Mouse (Mus musculus): ENCODE measurements around the gene Med19. TPM values are rescaled to one million over a fixed set of nuclear protein-coding genes. Genes with fewer than 3 reads are reported as not detected.
"Not testable (repeated sequence)": the region's sequence is repeated elsewhere in the genome, so short reads cannot be mapped to it uniquely, and the experiment has no call there.

Med19 gene
- polyA plus RNA-seq, 1 experiment from 2014 or later: 28.8 TPM

DNA sequence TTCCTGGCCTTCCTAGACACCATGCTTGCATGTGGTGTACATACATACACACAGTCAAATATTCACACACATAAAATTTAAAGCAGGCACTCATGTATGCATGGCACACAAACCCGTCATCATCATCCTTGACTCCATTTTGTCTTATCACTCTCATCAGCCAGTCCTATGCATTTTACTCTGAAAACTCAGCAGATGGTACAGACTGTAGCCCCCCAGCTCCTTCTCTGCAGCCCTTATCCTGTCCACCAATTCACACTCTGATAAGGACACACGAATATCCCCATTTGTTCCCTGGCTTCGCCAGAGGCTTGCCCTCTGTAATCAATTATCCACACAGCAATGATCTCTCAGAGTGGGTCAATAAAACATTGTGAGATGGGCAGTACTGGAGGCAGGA, 43.0 kb downstream of the Med19 start:
- Histone ChIP-seq H3K27me3 (replicated peaks) (no peaks in the 10 kb centered on the region), H3K27ac (ENCODE audit: poor library complexity, severe bottlenecking) (no peak overlapping the region), H3K36me3 (peaks cover 33% of the 10 kb centered on the region), H3K4me1 (replicated peaks) (peaks cover 22% of the 10 kb centered on the region), H3K4me2 (no peak overlapping the region), H3K9ac (no peak overlapping the region), H3K9me3 (replicated peaks) (no peaks in the 10 kb centered on the region), H3K4me3 (no peak overlapping the region)
- ATAC-seq (ENCODE audit: insufficient number of reproducible peaks, low FRiP score): no peak
- WGBS: 66% methylated on average over 3 of the region's 3 CpGs

DNA sequence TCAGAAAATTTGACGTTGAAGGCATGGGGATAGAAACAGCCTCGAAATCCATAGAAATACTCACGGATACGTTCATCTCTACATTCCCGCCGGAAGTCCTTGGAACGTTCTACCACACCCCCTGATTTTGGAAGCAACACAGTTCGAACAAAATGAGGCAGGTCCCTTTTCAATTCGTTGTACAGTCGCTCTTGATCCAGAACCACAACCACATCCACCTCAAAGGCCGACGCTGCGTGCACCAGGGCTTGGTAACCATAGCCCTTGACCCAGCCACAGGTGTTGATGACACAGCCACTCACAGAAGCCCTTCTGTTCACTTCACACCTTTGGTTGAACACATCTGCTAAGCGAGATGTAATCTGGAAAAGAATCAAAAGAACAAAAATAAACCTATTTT, 45.7 kb downstream of the Med19 start:
- 91% methylated on average over 14 of the region's 14 CpGs for WGBS
- no peaks in the 10 kb centered on the region for H3K9me3 ChIP-seq (replicated peaks)
- no peak overlapping the region for H3K4me3 ChIP-seq
- no peak overlapping the region for H3K4me2 ChIP-seq
- no peak overlapping the region for H3K9ac ChIP-seq
- H3K4me1 ChIP-seq (replicated peaks): peaks cover 17% of the 10 kb centered on the region
- no peak for ATAC-seq (ENCODE audit: insufficient number of reproducible peaks, low FRiP score)
- H3K27me3 ChIP-seq (replicated peaks): no peaks in the 10 kb centered on the region
- H3K27ac ChIP-seq (ENCODE audit: poor library complexity, severe bottlenecking): no peak overlapping the region
- peaks cover 33% of the 10 kb centered on the region for H3K36me3 ChIP-seq

GRCm38 (mm10) chr2:84725770-84726169, 47.6 kb downstream of the Med19 start:
- H3K4me3 ChIP-seq: no peak overlapping the region
- 90% methylated on average over 10 of the region's 10 CpGs for WGBS

GRCm38 (mm10) chr2:84726716-84727115, 48.5 kb downstream of the Med19 start:
- no peak for ATAC-seq (ENCODE audit: insufficient number of reproducible peaks, low FRiP score)
- 3% methylated on average over 9 of the region's 9 CpGs for WGBS

More at GRCm38 (mm10) chr2:84725770-84726169, 47.6 kb downstream of the Med19 start:
- ATAC-seq (ENCODE audit: insufficient number of reproducible peaks, low FRiP score): no peak
- peak overlapping the region; percentile 41; the same call in 1 of the 2 replicates for H3K9ac ChIP-seq
- peaks cover 17% of the 10 kb centered on the region for H3K4me1 ChIP-seq (replicated peaks)
- H3K27me3 ChIP-seq (replicated peaks): no peaks in the 10 kb centered on the region
- no peak overlapping the region for H3K27ac ChIP-seq (ENCODE audit: poor library complexity, severe bottlenecking)
- no peaks in the 10 kb centered on the region for H3K9me3 ChIP-seq (replicated peaks)
- peaks cover 33% of the 10 kb centered on the region for H3K36me3 ChIP-seq
- peak overlapping the region; percentile 81 for H3K4me2 ChIP-seq

DNA sequence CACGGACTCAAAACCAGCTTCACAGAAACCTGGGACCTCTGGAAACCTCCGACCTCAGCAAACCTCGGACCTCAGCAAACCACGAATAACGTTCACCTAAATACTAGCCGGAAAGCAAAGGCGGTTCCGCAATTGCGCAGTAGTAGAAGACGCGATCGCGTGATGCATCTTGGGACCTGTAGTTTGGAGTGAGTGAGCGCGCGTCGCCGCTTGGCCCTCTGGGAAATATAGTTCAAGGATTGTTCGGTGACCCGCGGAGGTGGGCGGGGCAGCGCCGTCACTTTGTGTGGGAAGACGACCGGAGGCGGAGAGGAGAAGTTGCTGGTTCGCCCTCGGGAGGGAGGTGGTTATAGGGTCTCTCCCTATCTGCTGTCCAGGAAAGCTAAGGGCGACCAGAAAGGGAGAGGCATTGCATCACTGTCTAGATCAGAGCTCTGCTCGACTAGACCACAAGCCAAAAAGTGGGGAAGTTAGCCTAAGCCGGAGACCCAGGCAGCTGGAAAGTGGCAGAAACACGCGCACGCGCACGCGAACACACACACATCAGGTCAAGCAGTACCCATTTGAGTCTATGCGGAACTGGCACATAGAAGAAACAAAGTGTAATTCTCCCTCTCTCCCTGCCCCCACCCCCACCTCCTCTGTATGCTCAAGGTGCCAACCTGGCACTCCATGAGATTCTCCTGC, 49.1 kb downstream of the Med19 start, which contains the start of gene Clp1:
TSS of gene Clp1 (minus strand) at position 179 of the 687 bp plus-strand sequence.
- under 1% methylated on average over 39 of the region's 39 CpGs for WGBS
- H3K4me1 ChIP-seq (replicated peaks): peaks cover 17% of the 10 kb centered on the region
- peak; percentile 98 for ATAC-seq (ENCODE audit: insufficient number of reproducible peaks, low FRiP score)

More at GRCm38 (mm10) chr2:84726716-84727115, 48.5 kb downstream of the Med19 start:
- Histone ChIP-seq H3K9ac (peak overlapping the region; percentile 82), H3K4me2 (peak overlapping the region; percentile 81), H3K27me3 (replicated peaks) (no peaks in the 10 kb centered on the region), H3K9me3 (replicated peaks) (no peaks in the 10 kb centered on the region), H3K4me1 (replicated peaks) (peaks cover 17% of the 10 kb centered on the region), H3K4me3 (peak overlapping the region; percentile 67), H3K36me3 (peaks cover 26% of the 10 kb centered on the region), H3K27ac (ENCODE audit: poor library complexity, severe bottlenecking) (no peak overlapping the region)

DNA sequence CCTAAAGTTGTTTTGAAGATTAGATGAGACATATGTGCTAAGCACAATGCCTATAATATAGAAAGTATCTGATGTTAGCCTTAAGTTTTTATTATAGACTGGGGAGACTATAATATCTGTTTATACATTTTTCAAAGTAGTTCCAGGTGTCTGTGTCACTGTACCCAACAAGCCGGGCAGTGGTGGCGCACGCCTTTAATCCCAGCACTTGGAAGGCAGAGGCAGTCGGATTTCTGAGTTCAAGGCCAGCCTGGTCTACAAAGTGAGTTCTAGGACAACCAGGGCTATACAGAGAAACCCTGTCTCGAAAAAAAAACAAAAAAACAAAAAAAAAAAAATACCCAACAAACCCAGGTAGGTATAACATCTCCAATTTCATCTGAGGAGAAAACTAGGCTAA, 50.0 kb downstream of the Med19 start:
- Histone ChIP-seq H3K36me3 (peaks cover 21% of the 10 kb centered on the region), H3K4me1 (replicated peaks) (peaks cover 17% of the 10 kb centered on the region)
- H3K9me3 ChIP-seq (replicated peaks); H3K27me3 ChIP-seq (replicated peaks); ATAC-seq (ENCODE audit: insufficient number of reproducible peaks, low FRiP score); H3K4me2 ChIP-seq; H3K27ac ChIP-seq (ENCODE audit: poor library complexity, severe bottlenecking); H3K4me3 ChIP-seq; H3K9ac ChIP-seq: not testable (repeated sequence)
- 78% methylated on average over 5 of the region's 5 CpGs for WGBS

More for the DNA sequence above, 49.1 kb downstream of the Med19 start, which contains the start of gene Clp1:
- peak within 1 kb of the TSS; percentile 88 for H3K27ac ChIP-seq (ENCODE audit: poor library complexity, severe bottlenecking)
- H3K9me3 ChIP-seq (replicated peaks): no peaks in the 10 kb centered on the region
- peak within 1 kb of the TSS; percentile 82 for H3K9ac ChIP-seq
- H3K4me2 ChIP-seq: peak within 1 kb of the TSS; percentile 81
- peak within 1 kb of the TSS; percentile 67 for H3K4me3 ChIP-seq
- no peaks in the 10 kb centered on the region for H3K27me3 ChIP-seq (replicated peaks)
- H3K36me3 ChIP-seq: peaks cover 23% of the 10 kb centered on the region

DNA sequence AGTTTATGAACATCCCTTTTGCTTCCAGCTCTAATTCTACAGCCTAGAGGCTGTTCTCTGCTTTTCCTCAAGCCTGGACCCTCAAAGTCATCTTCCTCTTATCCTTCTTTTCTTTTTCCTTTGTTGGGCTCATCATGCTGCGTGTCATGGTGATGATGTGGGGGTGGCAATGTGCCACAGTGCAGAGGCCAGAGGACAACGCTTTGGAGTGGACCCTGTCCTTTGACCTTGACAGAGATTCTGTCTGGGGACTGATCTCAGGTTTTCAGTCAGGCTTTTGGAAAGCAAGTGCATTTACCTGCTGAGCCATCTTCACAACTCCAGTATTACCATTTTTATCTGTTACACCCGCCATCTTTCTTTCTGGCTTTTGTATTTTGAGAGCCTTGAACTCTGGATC, 53.0 kb downstream of the Med19 start:
- H3K4me3 ChIP-seq: no peak overlapping the region
- no peak overlapping the region for H3K9ac ChIP-seq
- H3K27me3 ChIP-seq (replicated peaks): no peaks in the 10 kb centered on the region
- H3K27ac ChIP-seq (ENCODE audit: poor library complexity, severe bottlenecking): no peak overlapping the region
- 74% methylated on average over 3 of the region's 3 CpGs for WGBS
- H3K9me3 ChIP-seq (replicated peaks): no peaks in the 10 kb centered on the region
- ATAC-seq (ENCODE audit: insufficient number of reproducible peaks, low FRiP score): no peak
- H3K4me1 ChIP-seq (replicated peaks): peaks cover 31% of the 10 kb centered on the region
- no peaks in the 10 kb centered on the region for H3K36me3 ChIP-seq
- H3K4me2 ChIP-seq: no peak overlapping the region

GRCm38 (mm10) chr2:84732394-84732793, 54.2 kb downstream of the Med19 start:
- Histone ChIP-seq H3K4me1 (replicated peaks) (peaks cover 37% of the 10 kb centered on the region), H3K4me2 (no peak overlapping the region), H3K36me3 (no peaks in the 10 kb centered on the region), H3K9ac (no peak overlapping the region), H3K4me3 (no peak overlapping the region), H3K27ac (ENCODE audit: poor library complexity, severe bottlenecking) (no peak overlapping the region), H3K9me3 (replicated peaks) (no peaks in the 10 kb centered on the region), H3K27me3 (replicated peaks) (0 out of 2 replicates have a peak, but pooled peaks cover 3% of the 10 kb centered on the region)
- 62% methylated on average over 1 of the region's 1 CpGs for WGBS
- no peak for ATAC-seq (ENCODE audit: insufficient number of reproducible peaks, low FRiP score)

DNA sequence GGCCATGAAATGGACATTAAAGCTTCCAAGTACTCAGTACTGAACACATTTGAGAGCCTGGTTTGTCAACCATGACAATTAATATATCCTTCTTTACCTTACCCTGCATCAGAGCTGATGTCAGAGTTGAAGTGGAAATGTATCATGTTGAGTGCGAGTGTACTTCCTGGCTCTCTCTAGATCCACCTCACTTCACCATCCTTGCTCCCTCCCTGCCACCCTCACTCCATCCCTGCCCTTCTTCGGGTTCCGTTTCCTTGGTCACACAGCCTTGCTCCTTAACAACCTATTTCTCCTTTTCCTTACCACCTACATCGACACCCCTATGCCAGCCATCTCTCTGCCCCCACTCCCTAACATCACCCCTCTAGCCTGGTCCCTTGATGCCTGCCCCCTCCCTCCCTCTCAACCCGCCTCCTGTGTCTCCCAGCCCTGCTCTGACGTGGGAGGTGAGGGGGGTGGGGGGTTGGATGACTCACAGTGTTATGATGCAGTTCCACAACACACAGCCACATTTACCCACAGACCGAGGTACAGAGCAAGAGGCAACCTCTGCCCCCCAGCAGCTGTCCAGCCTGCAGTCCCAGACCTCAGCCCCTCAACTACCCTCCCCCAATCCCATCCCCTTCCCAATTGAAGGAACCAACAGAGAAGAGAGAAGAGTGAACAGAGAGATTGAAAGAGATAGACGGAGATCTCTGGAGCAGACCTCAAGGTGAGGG, 55.5 kb downstream of the Med19 start, which contains the start of gene Ypel4:
TSS of gene Ypel4 (plus strand) at position 480 of the 722 bp plus-strand sequence.
- Histone ChIP-seq H3K9me3 (replicated peaks) (no peaks in the 10 kb centered on the region), H3K36me3 (no peaks in the 10 kb centered on the region), H3K9ac (peak within 1 kb of the TSS; percentile 62), H3K4me2 (peak within 1 kb of the TSS; percentile 69), H3K27me3 (replicated peaks) (0 out of 2 replicates have a peak, but pooled peaks cover 3% of the 10 kb centered on the region), H3K4me1 (replicated peaks) (peaks cover 51% of the 10 kb centered on the region), H3K4me3 (peak within 1 kb of the TSS; percentile 50), H3K27ac (ENCODE audit: poor library complexity, severe bottlenecking) (peak within 1 kb of the TSS; percentile 58; the same call in 1 of the 2 replicates)
- ATAC-seq (ENCODE audit: insufficient number of reproducible peaks, low FRiP score): peak; percentile 77
- WGBS: 4% methylated on average over 8 of the region's 8 CpGs

DNA sequence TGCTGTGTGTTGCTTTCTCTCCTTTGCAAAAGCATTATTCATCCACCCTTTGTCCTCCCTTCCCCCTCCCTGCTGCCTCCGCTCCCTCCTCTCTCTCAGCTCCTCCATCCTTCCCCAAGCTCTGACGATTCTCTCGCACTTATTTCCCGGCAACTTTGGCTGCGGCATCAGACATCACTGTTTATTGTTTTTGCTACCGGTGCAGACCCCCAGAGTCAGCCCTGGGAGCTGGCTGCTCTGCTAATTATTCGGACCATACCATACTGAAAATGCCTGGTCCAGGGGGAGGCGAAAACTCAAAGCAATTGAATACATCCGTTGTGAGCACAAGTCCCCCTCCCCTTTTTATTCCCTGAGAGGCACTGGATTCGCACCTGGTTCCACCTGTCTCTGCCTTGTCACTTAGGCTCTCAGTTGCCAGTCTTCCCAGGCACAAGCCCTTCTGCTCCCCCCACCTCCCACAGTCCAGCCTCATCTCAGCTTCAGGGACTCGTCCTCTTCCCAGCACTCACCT, 56.2 kb downstream of the Med19 start:
- no peaks in the 10 kb centered on the region for H3K9me3 ChIP-seq (replicated peaks)
- no peaks in the 10 kb centered on the region for H3K36me3 ChIP-seq
- H3K27ac ChIP-seq (ENCODE audit: poor library complexity, severe bottlenecking): no peak overlapping the region
- 2% methylated on average over 11 of the region's 11 CpGs for WGBS
- H3K4me3 ChIP-seq: peak overlapping the region; percentile 50
- H3K4me2 ChIP-seq: peak overlapping the region; percentile 69
- H3K9ac ChIP-seq: peak overlapping the region; percentile 62
- 0 out of 2 replicates have a peak, but pooled peaks cover 3% of the 10 kb centered on the region for H3K27me3 ChIP-seq (replicated peaks)
- no peak for ATAC-seq (ENCODE audit: insufficient number of reproducible peaks, low FRiP score)
- H3K4me1 ChIP-seq (replicated peaks): peaks cover 57% of the 10 kb centered on the region

DNA sequence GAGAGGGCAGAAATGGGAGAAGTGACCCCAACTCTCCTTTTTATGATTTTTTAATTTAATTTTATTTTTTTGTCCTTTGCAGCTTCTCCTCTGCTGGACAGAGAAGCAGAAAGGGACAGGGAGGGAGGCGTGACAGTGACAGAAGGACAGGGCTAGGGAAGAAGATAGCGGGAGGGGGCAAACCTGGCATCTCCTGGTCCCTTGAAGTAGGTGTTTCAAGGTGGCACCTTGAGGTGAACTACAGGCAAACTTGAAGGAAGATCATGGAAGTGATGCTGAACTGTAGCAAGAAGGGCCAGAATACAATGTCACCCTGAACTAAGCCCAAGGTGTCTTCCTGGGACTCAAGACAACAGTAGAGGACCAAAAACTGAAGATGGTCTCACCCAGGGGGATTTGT, 56.7 kb downstream of the Med19 start:
- Histone ChIP-seq H3K4me2 (peak overlapping the region; percentile 69), H3K27ac (ENCODE audit: poor library complexity, severe bottlenecking) (peak overlapping the region; percentile 58), H3K36me3 (peaks cover under 1% of the 10 kb centered on the region; the same call in 1 of the 2 replicates), H3K4me1 (replicated peaks) (peaks cover 62% of the 10 kb centered on the region), H3K27me3 (replicated peaks) (0 out of 2 replicates have a peak, but pooled peaks cover 3% of the 10 kb centered on the region), H3K4me3 (peak overlapping the region; percentile 50), H3K9ac (peak overlapping the region; percentile 62), H3K9me3 (replicated peaks) (no peaks in the 10 kb centered on the region)
- ATAC-seq (ENCODE audit: insufficient number of reproducible peaks, low FRiP score): no peak
- 0% methylated on average over 2 of the region's 2 CpGs for WGBS
